Comparison of ENCODE assay signal across 8 mouse cellular contexts in the genomic region with DNA sequence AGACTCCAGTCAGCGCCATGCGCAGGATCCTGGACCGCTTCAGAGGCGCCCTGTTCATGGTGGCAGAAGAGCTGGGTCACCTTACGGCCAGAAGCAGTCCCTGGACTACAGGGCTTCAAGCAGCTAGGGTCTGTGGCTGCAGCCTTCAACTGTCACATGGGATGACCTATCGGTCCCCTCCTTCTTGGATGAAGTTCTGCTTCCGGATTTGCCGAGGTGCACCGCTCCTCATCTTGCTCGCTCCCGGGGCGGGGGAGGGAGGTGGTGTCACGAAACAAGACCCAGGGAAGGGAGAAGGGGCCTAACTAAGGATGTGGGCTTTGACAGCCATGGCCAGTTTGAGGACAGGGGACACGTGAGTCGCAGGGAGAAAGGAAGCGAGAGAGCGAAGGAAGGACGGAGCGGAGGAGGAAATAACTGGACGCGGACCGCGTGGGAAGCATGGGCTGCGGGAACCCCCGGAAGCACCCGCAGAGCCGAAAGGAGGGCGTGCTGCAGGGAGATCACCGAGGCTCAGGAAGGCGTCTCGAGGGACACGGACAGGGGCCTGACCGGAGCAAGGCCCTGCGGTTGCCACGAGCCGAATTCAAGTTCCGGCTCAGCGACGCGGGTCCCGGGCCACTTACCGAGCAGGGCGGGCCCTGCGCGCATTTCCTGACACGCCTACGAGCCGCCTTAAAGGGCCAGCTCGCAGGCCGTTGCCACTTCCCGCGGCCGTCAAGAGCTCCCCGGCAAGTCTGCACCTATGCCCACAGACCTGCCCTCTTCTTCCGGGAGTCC. TPM values are rescaled to one million over a fixed set of nuclear protein-coding genes. Genes with fewer than 3 reads are reported as not detected.
DNase-seq lines count a peak whose midpoint lies in the region; ATAC-seq and TF ChIP-seq lines count a peak whose summit lies in the region.

No protein-coding gene starts in this region.

- ATAC-seq in embryonic facial prominence, embryonic 14.5 days (ENCODE audit: low read depth): peak; percentile 93

- peaks cover 11% of the 10 kb centered on the region for H3K4me1 ChIP-seq in bone marrow, adult 2 months (ENCODE audit: control insufficient read depth, insufficient read depth, low read length)
- peaks cover 21% of the 10 kb centered on the region for H3K4me1 ChIP-seq in embryonic facial prominence, embryonic 14.5 days (ENCODE audit: control insufficient read depth, insufficient read depth, low read length)

- peaks cover 20% of the 10 kb centered on the region for H3K27me3 ChIP-seq in embryonic facial prominence, embryonic 14.5 days (replicated peaks; ENCODE audit: control insufficient read depth, insufficient read depth, low read length)

- DNase-seq in B cell, adult 2 months: peak; percentile 80 to 82
- peak; percentile 91 for DNase-seq in embryonic facial prominence, embryonic 14.5 days (ENCODE audit: low spot score)
- peak; percentile 84 for DNase-seq in heart, adult 8-10 months (ENCODE audit: low spot score)
- peak; percentile 88 for DNase-seq in kidney, adult 9 months
- peak; percentile 84 for DNase-seq in liver
- DNase-seq in monocyte, adult 2 months (ENCODE audit: low read depth in 1 of 2, low spot score in 2 of 2): peak; percentile 44 to 63
- peak; percentile 62 to 73 for DNase-seq in spleen, postnatal 14 days (ENCODE audit: low spot score in 2 of 2)

- peaks cover 3% of the 10 kb centered on the region; the same call in 1 of the 2 replicates for H3K36me3 ChIP-seq in embryonic facial prominence, embryonic 14.5 days (ENCODE audit: control insufficient read depth, insufficient read depth, low read length)

- peak; percentile 10; the same call in 1 of the 2 replicates for TF ChIP-seq CTCF in bone marrow, adult 2 months (IDR thresholded peaks at IDR 0.05; ENCODE audit: control insufficient read depth, insufficient read depth, low read length)

- H3K9ac ChIP-seq in embryonic facial prominence, embryonic 14.5 days (ENCODE audit: low read depth, low read length): peak overlapping the region; percentile 66

- under 1% methylated on average over 55 of the region's 55 CpGs for WGBS in bone marrow, adult 2 months
- under 1% methylated on average over 37 of the region's 55 CpGs for WGBS in embryonic facial prominence, embryonic 14.5 days

- H3K4me2 ChIP-seq in embryonic facial prominence, embryonic 14.5 days (ENCODE audit: low read depth, low read length): peak overlapping the region; percentile 95

- no peaks in the 10 kb centered on the region for H3K9me3 ChIP-seq in embryonic facial prominence, embryonic 14.5 days (ENCODE audit: control insufficient read depth, low read length)

- peak overlapping the region; percentile 83 for H3K27ac ChIP-seq in bone marrow, adult 2 months (ENCODE audit: control insufficient read depth, insufficient read depth, low read depth, low read length, poor library complexity)
- H3K27ac ChIP-seq in embryonic facial prominence, embryonic 14.5 days (replicated peaks; ENCODE audit: low read depth, low read length): no peak overlapping the region

- peak; percentile 91; the same call in 1 of the 2 replicates for TF ChIP-seq POLR2A in bone marrow, adult 2 months (IDR thresholded peaks at IDR 0.05; ENCODE audit: borderline replicate concordance, control insufficient read depth, low read depth, low read length)

- H3K4me3 ChIP-seq in bone marrow, adult 2 months (replicated peaks; ENCODE audit: control insufficient read depth, low read depth, low read length): peak overlapping the region; percentile 99
- peak overlapping the region; percentile 64 for H3K4me3 ChIP-seq in embryonic facial prominence, embryonic 14.5 days (ENCODE audit: low read depth, low read length)

RNA-seq across cellular contexts. Expression of gene Slc35c1, which starts 1.0 kb away (rescaled TPM):
- polyA plus RNA-seq in bone marrow, adult 2 months (2011; ENCODE audit: insufficient read depth, insufficient read length, low replicate concordance, missing spikeins): 8.6 and 18.5 TPM in 2 replicates
- polyA plus RNA-seq in embryonic facial prominence, embryonic 14.5 days (2014; fragmentation: Nextera tagmentation; extraction: Ambion mirVana): 15.7 and 16.0 TPM in 2 replicates
- total RNA-seq in heart, adult 8-10 months (2022): 1 to 10 TPM; 5.5 to 6.8 (median 6.2) TPM

RNA-seq across cellular contexts. Expression of gene Cry2, which starts 25.5 kb away (rescaled TPM):
- polyA plus RNA-seq in bone marrow, adult 2 months (2011; ENCODE audit: insufficient read depth, insufficient read length, low replicate concordance, missing spikeins): 4.8 and 8.0 TPM in 2 replicates
- 26.6 and 27.1 TPM in 2 replicates for polyA plus RNA-seq in embryonic facial prominence, embryonic 14.5 days (2014; fragmentation: Nextera tagmentation; extraction: Ambion mirVana)
- 10 to 100 TPM; 22.6 to 35.6 (median 32.8) TPM for total RNA-seq in heart, adult 8-10 months (2022)

RNA-seq across cellular contexts. Expression of gene Mapk8ip1, which starts 58.3 kb away (rescaled TPM):
- 0.45 and 2.0 TPM in 2 replicates for polyA plus RNA-seq in bone marrow, adult 2 months (2011; ENCODE audit: insufficient read depth, insufficient read length, low replicate concordance, missing spikeins)
- 17.6 and 18.1 TPM in 2 replicates for polyA plus RNA-seq in embryonic facial prominence, embryonic 14.5 days (2014; fragmentation: Nextera tagmentation; extraction: Ambion mirVana)
- total RNA-seq in heart, adult 8-10 months (2022): 1 to 10 TPM; 3.4 to 4.6 (median 3.9) TPM
